Mouse (Mus musculus) MEL (cell line): ENCODE measurements around the gene Itpr3. TPM values are rescaled to one million over a fixed set of nuclear protein-coding genes. Genes with fewer than 3 reads are reported as not detected.

Source experiments
- DNase-seq: peaks from one replicate; pipeline ENCODE4 v3.0.0; 2011; ENCODE audit warnings: low read depth, low spot score
- H3K27ac ChIP-seq: 2 replicates; pipeline ENCODE4 v1.5.1; 2012; ENCODE audit warnings: low read depth, mild to moderate bottlenecking, control low read depth, low read length, moderate library complexity; ENCODE audit not compliant: control insufficient read depth
- H3K27me3 ChIP-seq, 2 experiments: fragments of 150-350 bp in 1 of 2; sonication (generic) in 1 of 2; 2 replicates each; pipeline ENCODE4 v1.6.1; 2012; ENCODE audit warnings: low read length in 2 of 2, mild to moderate bottlenecking in 2 of 2, improper control_type of control experiment in 1 of 2, moderate library complexity in 1 of 2; ENCODE audit not compliant: insufficient read depth in 2 of 2, control insufficient read depth in 1 of 2
- H3K36me3 ChIP-seq, 2 experiments: 2 replicates each; pipeline ENCODE4 v1.6.1; 2012 to 2014; ENCODE audit warnings: low read length in 2 of 2, improper control_type of control experiment in 1 of 2, inconsistent platforms in 1 of 2, mild to moderate bottlenecking in 1 of 2; ENCODE audit not compliant: insufficient read depth in 2 of 2, control insufficient read depth in 1 of 2
- H3K4me1 ChIP-seq, 2 experiments: fragments of 150-350 bp in 1 of 2; sonication (generic) in 1 of 2; 2 replicates each; pipeline ENCODE4 v1.6.1; 2012; ENCODE audit warnings: low read length in 2 of 2, improper control_type of control experiment in 1 of 2, mild to moderate bottlenecking in 1 of 2; ENCODE audit not compliant: insufficient read depth in 2 of 2, control insufficient read depth in 1 of 2
- H3K4me3 ChIP-seq, 2 experiments: fragments of 150-350 bp in 1 of 2; sonication (generic) in 1 of 2; 2 replicates each; pipeline ENCODE4 v1.5.1; 2012; ENCODE audit warnings: low read depth in 2 of 2, low read length in 2 of 2, mild to moderate bottlenecking in 2 of 2, moderate library complexity in 2 of 2, control low read depth in 1 of 2, improper control_type of control experiment in 1 of 2; ENCODE audit not compliant: control insufficient read depth in 1 of 2, insufficient read depth in 1 of 2
- H3K79me2 ChIP-seq: 2 replicates; pipeline ENCODE4 v1.6.1; 2012; ENCODE audit warnings: mild to moderate bottlenecking, low read length, moderate library complexity; ENCODE audit not compliant: control insufficient read depth, poor library complexity, insufficient read depth
- H3K9ac ChIP-seq: 2 replicates; pipeline ENCODE4 v1.6.1; 2012; ENCODE audit warnings: low read depth, mild to moderate bottlenecking, control low read depth, low read length, moderate library complexity; ENCODE audit not compliant: control insufficient read depth, poor library complexity, severe bottlenecking
- H3K9me3 ChIP-seq: fragments of 150-350 bp; sonication (generic); replicated peaks from 2 replicates; pipeline ENCODE4 v1.6.1; 2012; ENCODE audit warnings: mild to moderate bottlenecking, low read length, improper control_type of control experiment, moderate library complexity; ENCODE audit not compliant: insufficient read depth
- BHLHE40 ChIP-seq: IDR thresholded peaks from 2 replicates; pipeline ENCODE4 v1.6.1; 2012; ENCODE audit warnings: low read depth, mild to moderate bottlenecking, inconsistent platforms, low read length, improper control_type of control experiment, borderline replicate concordance
- CHD1 ChIP-seq: IDR thresholded peaks from 2 replicates; pipeline ENCODE4 v1.6.1; 2012; ENCODE audit warnings: low read depth, mild to moderate bottlenecking, inconsistent platforms, low read length, improper control_type of control experiment
- CTCF ChIP-seq, 3 experiments: IDR thresholded peaks in 2 of 3; conservative IDR thresholded peaks in 1 of 3; 2 replicates each; pipeline ENCODE4 v1.5.1; 2011 to 2012; ENCODE audit warnings: low read length in 3 of 3, low read depth in 2 of 3, mild to moderate bottlenecking in 2 of 3, improper control_type of control experiment in 1 of 3, inconsistent platforms in 1 of 3, mixed read lengths in 1 of 3, moderate library complexity in 1 of 3; ENCODE audit not compliant: control insufficient read depth in 1 of 3, insufficient read depth in 1 of 3, poor library complexity in 1 of 3, severe bottlenecking in 1 of 3
- E2F4 ChIP-seq: IDR thresholded peaks from 2 replicates; pipeline ENCODE4 v1.6.1; 2011; ENCODE audit warnings: low read depth, low read length, improper control_type of control experiment, borderline replicate concordance
- ELF1 ChIP-seq: IDR thresholded peaks from 2 replicates; pipeline ENCODE4 v1.6.1; 2014; ENCODE audit warnings: low read depth, mild to moderate bottlenecking, inconsistent platforms, low read length, improper control_type of control experiment, moderate library complexity
- ETS1 ChIP-seq: IDR thresholded peaks from 2 replicates; pipeline ENCODE4 v1.6.1; 2012; ENCODE audit warnings: low read depth, mild to moderate bottlenecking, inconsistent platforms, low read length, improper control_type of control experiment, moderate library complexity
- GABPA ChIP-seq: IDR thresholded peaks from 2 replicates; pipeline ENCODE4 v1.6.1; 2012; ENCODE audit warnings: low read depth, mild to moderate bottlenecking, inconsistent platforms, low read length, improper control_type of control experiment, moderate library complexity
- HCFC1 ChIP-seq: IDR thresholded peaks from 2 replicates; pipeline ENCODE4 v1.6.1; 2012; ENCODE audit warnings: low read depth, mild to moderate bottlenecking, inconsistent platforms, low read length, improper control_type of control experiment, moderate library complexity
- KAT2A ChIP-seq: conservative IDR thresholded peaks from 2 replicates; pipeline ENCODE4 v1.6.1; 2012; ENCODE audit warnings: low read depth, low read length, improper control_type of control experiment, inconsistent platforms
- MXI1 ChIP-seq: IDR thresholded peaks from 2 replicates; pipeline ENCODE4 v1.6.1; 2011; ENCODE audit warnings: mild to moderate bottlenecking, low read depth, low read length, improper control_type of control experiment
- MYB ChIP-seq: IDR thresholded peaks from 2 replicates; pipeline ENCODE4 v1.6.1; 2011; ENCODE audit warnings: mild to moderate bottlenecking, low read depth, low read length, improper control_type of control experiment
- MYC ChIP-seq: IDR thresholded peaks from 2 replicates; pipeline ENCODE4 v1.6.1; 2011; ENCODE audit warnings: low read depth, mild to moderate bottlenecking, low read length, improper control_type of control experiment, moderate library complexity
- NELFE ChIP-seq: IDR thresholded peaks from 2 replicates; pipeline ENCODE4 v1.6.1; 2011; ENCODE audit warnings: low read depth, low read length, improper control_type of control experiment
- NRF1 ChIP-seq: IDR thresholded peaks from 2 replicates; pipeline ENCODE4 v1.6.1; 2014; ENCODE audit warnings: low read depth, mild to moderate bottlenecking, inconsistent platforms, low read length, improper control_type of control experiment, moderate library complexity; ENCODE audit not compliant: poor library complexity, insufficient read depth, severe bottlenecking
- POLR2AphosphoS2 ChIP-seq: IDR thresholded peaks from 2 replicates; pipeline ENCODE4 v1.6.1; 2011; ENCODE audit warnings: low read length, improper control_type of control experiment
- RAD21 ChIP-seq: IDR thresholded peaks from 2 replicates; pipeline ENCODE4 v1.6.1; 2011; ENCODE audit warnings: mild to moderate bottlenecking, low read depth, low read length, improper control_type of control experiment
- SIN3A ChIP-seq: IDR thresholded peaks from 2 replicates; pipeline ENCODE4 v1.6.1; 2012; ENCODE audit warnings: low read length, improper control_type of control experiment, inconsistent platforms
- SMC3 ChIP-seq: IDR thresholded peaks from 2 replicates; pipeline ENCODE4 v1.6.1; 2011; ENCODE audit warnings: low read depth, low read length, improper control_type of control experiment
- TAL1 ChIP-seq: IDR thresholded peaks from 2 replicates; pipeline ENCODE4 v1.6.1; 2012; ENCODE audit warnings: mild to moderate bottlenecking, inconsistent platforms, low read length, moderate library complexity, mixed read lengths
- USF1 ChIP-seq: IDR thresholded peaks from 2 replicates; pipeline ENCODE4 v1.6.1; 2014; ENCODE audit warnings: low read depth, mild to moderate bottlenecking, inconsistent platforms, low read length, improper control_type of control experiment, moderate library complexity
- USF2 ChIP-seq, 2 experiments: IDR thresholded peaks; 2 replicates each; pipeline ENCODE4 v1.6.1; 2011 to 2012; ENCODE audit warnings: improper control_type of control experiment in 2 of 2, low read length in 2 of 2, borderline replicate concordance in 1 of 2, inconsistent platforms in 1 of 2, low read depth in 1 of 2, mild to moderate bottlenecking in 1 of 2; ENCODE audit not compliant: insufficient read depth in 1 of 2
- ZKSCAN1 ChIP-seq: IDR thresholded peaks from 2 replicates; pipeline ENCODE4 v1.6.1; 2012; ENCODE audit warnings: low read depth, mild to moderate bottlenecking, inconsistent platforms, low read length, improper control_type of control experiment, moderate library complexity
- ZMIZ1 ChIP-seq: IDR thresholded peaks from 2 replicates; pipeline ENCODE4 v1.6.1; 2012; ENCODE audit warnings: low read depth, mild to moderate bottlenecking, inconsistent platforms, low read length, improper control_type of control experiment, moderate library complexity
- polyA plus RNA-seq, 2 experiments: library from polyadenylated mRNA; stranded (reverse) in 1 of 2; unstranded in 1 of 2; fragments of >175 nt in 1 of 2; fragments of >200 nt in 1 of 2; gene quantifications; 2 replicates each; pipeline versions ENCODE4 v1.2.1 to v1.2.4; 2012; ENCODE audit warnings: low replicate concordance in 2 of 2, low read depth in 1 of 2; ENCODE audit not compliant: insufficient read length in 2 of 2, insufficient read depth in 1 of 2, missing spikeins in 1 of 2
- total RNA-seq: library from RNA; depleted of rRNA; stranded (reverse); fragments of 300-350 nt; gene quantifications from 2 replicates; pipeline ENCODE4 v1.2.3, GENCODE M21; 2012

Itpr3 gene
- total and polyA plus RNA-seq, 3 experiments, result 7.3 to 11.4 TPM; not detected in 1

- TF ChIP-seq RAD21 (peak; percentile 3), SMC3 (peak; percentile 43), CTCF (IDR thresholded peaks at IDR 0.05 in 2 of 3, conservative IDR thresholded peaks at IDR 0.05 in 1 of 3; ENCODE audit: control insufficient read depth in 1 of 3, insufficient read depth in 1 of 3, low read depth in 2 of 3, low read length in 3 of 3, poor library complexity in 1 of 3, severe bottlenecking in 1 of 3) (peak; percentile 63 to 84 (median 64)), MYB (no peak)
- TF ChIP-seq, all 39 proteins: peak for 3
- no peaks in the 10 kb centered on the region for H3K27me3 ChIP-seq
- no peak overlapping the region for H3K9ac ChIP-seq
- H3K4me1 ChIP-seq, result peaks cover 5 to 13% of the 10 kb centered on the region in 2 experiments; a peak in 3 of 4 replicates
- no peaks in the 10 kb centered on the region for H3K79me2 ChIP-seq
- no peak overlapping the region for H3K27ac ChIP-seq
- peaks cover 5 to 8% of the 10 kb centered on the region in 2 experiments for H3K36me3 ChIP-seq
- H3K9me3 ChIP-seq, result no peaks in the 10 kb centered on the region
- DNase-seq, result peak; percentile 42
- no peak overlapping the region for H3K4me3 ChIP-seq
Measured at GRCm38 (mm10) chr17:27120561-27121024, 63.5 kb downstream of the Itpr3 start.

DNA sequence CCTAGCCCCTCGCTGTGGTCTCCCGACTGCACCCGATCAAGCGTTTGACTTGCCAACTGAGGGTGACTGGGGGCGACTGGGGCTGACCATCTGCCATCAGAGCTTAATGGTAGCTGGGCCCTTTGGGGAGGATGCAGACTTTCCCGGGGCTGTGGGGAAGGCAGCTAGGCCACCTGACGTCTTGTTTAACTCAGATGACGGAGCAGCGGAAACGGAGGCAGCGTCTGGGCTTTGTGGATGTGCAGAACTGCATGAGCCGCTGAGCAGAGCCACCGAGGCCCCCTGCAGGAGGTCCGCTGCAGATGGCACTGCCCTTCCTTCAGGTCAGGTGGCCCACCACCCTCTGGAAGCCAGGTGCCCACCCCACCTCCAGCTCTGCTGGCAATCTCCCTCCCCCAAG is 64.2 kb downstream of the Itpr3 start:
- Histone ChIP-seq H3K4me3 (no peak overlapping the region), H3K9me3 (no peaks in the 10 kb centered on the region), H3K4me1 (peaks cover 5 to 13% of the 10 kb centered on the region in 2 experiments; a peak in 3 of 4 replicates), H3K79me2 (no peaks in the 10 kb centered on the region), H3K27ac (no peak overlapping the region), H3K9ac (no peak overlapping the region), H3K27me3 (no peaks in the 10 kb centered on the region), H3K36me3 (peaks cover 5 to 8% of the 10 kb centered on the region in 2 experiments)
- DNase-seq, result no peak
- TF ChIP-seq CTCF (IDR thresholded peaks at IDR 0.05 in 2 of 3, conservative IDR thresholded peaks at IDR 0.05 in 1 of 3; ENCODE audit: control insufficient read depth in 1 of 3, insufficient read depth in 1 of 3, low read depth in 2 of 3, low read length in 3 of 3, poor library complexity in 1 of 3, severe bottlenecking in 1 of 3), result 0 out of 6 replicates have a peak, but pooled peaks of 2 of the 3 experiments have one; percentile 7 to 21
- no peak for TF ChIP-seq SIN3A
- no peak for TF ChIP-seq MYB
- TF ChIP-seq ZKSCAN1, result no peak
- no peak for TF ChIP-seq NELFE
- no peak for TF ChIP-seq ZMIZ1
- no peak for TF ChIP-seq TAL1
- no peak for TF ChIP-seq USF1
- TF ChIP-seq, all 39 proteins: peak for 1

DNA sequence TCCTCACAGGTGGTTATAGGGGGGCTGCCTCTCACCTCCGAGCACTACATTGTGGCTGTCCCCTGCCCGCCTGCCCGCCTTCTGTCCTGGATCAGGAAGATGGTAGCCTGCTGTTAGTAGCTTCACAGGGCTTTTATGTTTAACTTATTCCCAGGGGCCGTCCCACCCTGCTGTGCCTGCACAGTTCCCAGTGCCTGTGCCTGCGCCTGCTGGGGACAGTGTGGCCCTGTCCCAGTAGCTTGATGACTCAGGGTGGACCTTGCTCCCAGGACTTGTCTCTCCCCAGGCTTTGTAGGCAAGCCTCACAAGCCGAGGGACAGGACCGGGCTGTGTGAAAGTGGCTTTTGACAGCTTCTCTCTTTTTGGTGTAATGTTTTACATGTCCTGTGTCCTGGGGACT is 64.7 kb downstream of the Itpr3 start:
- H3K4me1 ChIP-seq, result peaks cover 5 to 13% of the 10 kb centered on the region in 2 experiments; a peak in 3 of 4 replicates
- no peaks in the 10 kb centered on the region for H3K27me3 ChIP-seq
- H3K36me3 ChIP-seq, result peaks cover 5 to 8% of the 10 kb centered on the region in 2 experiments
- H3K79me2 ChIP-seq, result no peaks in the 10 kb centered on the region
- no peak overlapping the region for H3K9ac ChIP-seq
- no peaks in the 10 kb centered on the region for H3K9me3 ChIP-seq
- DNase-seq, result no peak
- TF ChIP-seq E2F4 (no peak), ZMIZ1 (no peak), RAD21 (no peak), HCFC1 (no peak), CTCF (IDR thresholded peaks at IDR 0.05 in 2 of 3, conservative IDR thresholded peaks at IDR 0.05 in 1 of 3; ENCODE audit: control insufficient read depth in 1 of 3, insufficient read depth in 1 of 3, low read depth in 2 of 3, low read length in 3 of 3, poor library complexity in 1 of 3, severe bottlenecking in 1 of 3) (no peak), KAT2A (no peak), USF2 (IDR thresholded peaks at IDR 0.05; ENCODE audit: borderline replicate concordance in 1 of 2, insufficient read depth in 1 of 2, low read depth in 1 of 2, low read length in 2 of 2) (no peak), SIN3A (no peak), TAL1 (no peak), ETS1 (no peak), BHLHE40 (no peak), GABPA (no peak), NRF1 (no peak), ELF1 (no peak), MYC (no peak), MYB (no peak), CHD1 (no peak), MXI1 (no peak), POLR2AphosphoS2 (no peak)
- TF ChIP-seq, all 39 proteins: peak for 0
- Histone ChIP-seq H3K27ac (no peak overlapping the region), H3K4me3 (no peak overlapping the region)
